Mouse (Mus musculus) small intestine, adult 2 months (tissue): ENCODE data around the gene Krt14. TPM values are rescaled to one million over a fixed set of nuclear protein-coding genes. Genes with fewer than 3 reads are reported as not detected.

Experiments used
- H3K27ac ChIP-seq: fragments of 200-500 bp; 2 replicates; pipeline ENCODE4 v1.5.1; 2012; ENCODE audit warnings: low read depth, low read length, control low read depth, inconsistent platforms; ENCODE audit not compliant: insufficient read depth
- H3K27me3 ChIP-seq: fragments of 200-500 bp; 2 replicates; pipeline ENCODE4 v1.6.1; 2012; ENCODE audit warnings: mild to moderate bottlenecking, moderate library complexity, low read length, inconsistent platforms; ENCODE audit not compliant: control insufficient read depth, insufficient read depth
- H3K36me3 ChIP-seq: fragments of 200-500 bp; 2 replicates; pipeline ENCODE4 v1.6.1; 2012; ENCODE audit warnings: mild to moderate bottlenecking, low read length, control low read depth, inconsistent platforms; ENCODE audit not compliant: control insufficient read depth, insufficient read depth
- H3K4me1 ChIP-seq: fragments of 200-500 bp; 2 replicates; pipeline ENCODE4 v1.6.1; 2012; ENCODE audit warnings: low read length, inconsistent platforms, mixed read lengths; ENCODE audit not compliant: control insufficient read depth, insufficient read depth, insufficient read length
- H3K4me3 ChIP-seq: fragments of 200-500 bp; 2 replicates; pipeline ENCODE4 v1.5.1; 2012; ENCODE audit warnings: low read depth, mild to moderate bottlenecking, control low read depth, inconsistent platforms, low read length, moderate library complexity
- CTCF ChIP-seq: fragments of 200-500 bp; IDR thresholded peaks from 2 replicates; pipeline ENCODE4 v1.5.1; 2012; ENCODE audit warnings: low read depth, mild to moderate bottlenecking, control low read depth, inconsistent platforms, low read length, moderate library complexity, mixed read lengths; ENCODE audit not compliant: insufficient replicate concordance, insufficient read length; ENCODE audit errors: extremely low read depth
- POLR2A ChIP-seq: fragments of 200-500 bp; IDR thresholded peaks from 2 replicates; pipeline ENCODE4 v1.6.1; 2012; ENCODE audit warnings: low read depth, mild to moderate bottlenecking, control low read depth, inconsistent platforms, low read length, moderate library complexity
- WGBS: fragments of 180-500 bp; shearing (Covaris S2); methylation state at CpG from one replicate; pipeline ENCODE4 v1.1.7; 2018; 5-methylcytosine and 5-hydroxymethylcytosine counted together
- polyA plus RNA-seq: library from polyadenylated mRNA; depleted of rRNA; stranded (reverse); fragments of >200 nt; gene quantifications from 2 replicates; pipeline ENCODE4 v1.2.3, GENCODE M21; 2012; rRNA removed

Gene Krt14
- polyA plus RNA-seq, 1 experiment = not detected

DNA sequence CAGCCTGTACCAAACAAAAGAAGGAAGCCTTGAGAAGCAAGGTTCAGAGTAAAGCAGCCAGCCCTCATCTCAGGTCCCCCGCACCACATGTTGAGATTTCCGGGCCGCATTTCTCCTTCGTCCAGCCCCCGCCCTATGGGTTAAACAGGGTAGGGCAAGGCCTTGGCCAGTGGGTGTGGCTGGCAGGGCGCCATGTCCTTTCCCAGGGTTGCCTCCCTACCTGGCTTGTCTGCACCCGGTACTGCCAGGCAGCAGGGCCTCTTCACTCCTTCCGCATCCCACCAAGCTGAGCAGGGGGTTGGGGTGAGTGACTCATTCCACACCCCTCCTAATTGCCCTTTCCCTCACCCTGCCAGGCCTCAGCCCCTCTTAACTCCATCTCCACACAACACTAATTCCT lies 39.3 kb downstream of the Krt14 start:
- H3K4me1 ChIP-seq = peaks cover 35% of the 10 kb centered on the region
- peak; percentile 22; the same call in 1 of the 2 replicates for TF ChIP-seq POLR2A
- TF ChIP-seq CTCF = peak; percentile 17; the same call in 1 of the 2 replicates
- no peaks in the 10 kb centered on the region for H3K36me3 ChIP-seq
- H3K27me3 ChIP-seq = no peaks in the 10 kb centered on the region
- peak overlapping the region; percentile 99 for H3K27ac ChIP-seq
- H3K4me3 ChIP-seq = peak overlapping the region; percentile 56
- WGBS = 23% methylated on average over 8 of the region's 8 CpGs

DNA sequence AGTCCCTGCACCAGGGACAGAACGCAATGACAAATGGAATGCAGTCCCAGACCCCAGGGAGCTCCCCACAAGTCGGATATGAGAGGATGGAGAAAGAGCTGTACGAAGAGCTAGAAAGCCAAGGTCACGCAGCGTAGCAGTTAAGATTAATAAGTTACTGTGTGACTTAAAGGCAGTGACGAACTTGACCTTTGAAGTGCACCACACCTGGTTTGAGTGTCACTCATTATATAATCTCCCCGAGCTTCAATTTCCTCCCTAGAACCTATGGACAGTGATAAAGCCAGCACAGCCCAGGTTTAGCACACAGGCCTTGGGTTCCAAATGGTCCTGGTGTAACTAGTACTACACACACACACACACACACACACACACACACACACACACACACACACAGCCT lies 43.0 kb downstream of the Krt14 start:
- 12% methylated on average over 7 of the region's 7 CpGs for WGBS
- Histone ChIP-seq H3K36me3 (no peaks in the 10 kb centered on the region), H3K27ac (peak overlapping the region; percentile 99), H3K4me3 (0 out of 2 replicates have a peak overlapping the region, but pooled peaks have one; percentile 27), H3K27me3 (no peaks in the 10 kb centered on the region), H3K4me1 (peaks cover 46% of the 10 kb centered on the region)
- TF ChIP-seq CTCF (no peak), POLR2A (no peak)

DNA sequence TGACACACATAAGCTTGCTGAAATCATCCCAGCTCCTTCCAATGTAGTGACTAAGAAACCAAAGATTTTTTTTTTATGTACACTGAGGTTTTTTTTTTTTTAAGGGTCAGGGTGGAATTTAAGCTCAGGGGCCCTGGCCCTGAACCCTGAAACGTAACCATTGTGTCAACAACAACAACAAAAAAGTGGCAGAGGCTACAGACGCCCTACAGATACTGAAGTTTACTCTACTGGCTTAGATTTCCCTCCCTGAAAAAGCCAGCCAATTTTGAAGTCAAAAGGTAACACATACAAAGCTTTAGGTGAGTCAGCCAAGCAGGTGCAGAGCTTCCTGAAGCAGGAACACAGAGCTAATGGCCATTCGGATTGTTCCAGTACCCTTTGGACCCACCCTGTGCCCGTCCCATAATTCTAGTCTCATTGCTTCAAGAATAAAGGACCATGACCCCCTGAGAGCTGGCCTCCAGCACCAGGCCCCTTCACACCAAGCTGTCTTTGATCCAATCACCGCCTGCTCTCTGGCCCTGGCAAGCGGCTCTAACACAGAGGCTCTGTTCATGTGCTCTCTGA lies 49.4 kb downstream of the Krt14 start:
- no peaks in the 10 kb centered on the region for H3K36me3 ChIP-seq
- TF ChIP-seq CTCF = no peak
- TF ChIP-seq POLR2A = no peak
- WGBS = 23% methylated on average over 6 of the region's 6 CpGs
- H3K4me3 ChIP-seq = peak overlapping the region; percentile 3; the same call in 1 of the 2 replicates
- H3K27me3 ChIP-seq = no peaks in the 10 kb centered on the region
- peak overlapping the region; percentile 98 for H3K27ac ChIP-seq
- peaks cover 34% of the 10 kb centered on the region for H3K4me1 ChIP-seq

DNA sequence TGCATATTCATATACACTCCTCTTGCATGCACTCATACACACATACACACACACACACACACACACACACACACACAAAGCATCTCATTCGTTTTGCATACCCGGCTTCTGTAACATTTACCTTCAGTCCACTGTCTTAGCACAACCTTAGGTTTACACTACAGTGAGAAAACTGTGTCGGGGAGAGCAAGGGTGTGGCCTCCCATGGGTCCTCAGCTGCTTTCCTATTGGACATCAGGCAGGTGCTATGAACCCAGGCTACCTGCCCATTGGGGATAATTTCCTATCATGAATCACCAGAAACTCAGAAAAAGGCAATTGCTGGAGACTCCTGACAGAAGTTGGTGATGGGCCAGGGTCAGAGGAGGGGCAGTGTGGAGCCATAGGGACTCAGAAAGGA lies 50.0 kb downstream of the Krt14 start:
- Histone ChIP-seq H3K4me1 (peaks cover 35% of the 10 kb centered on the region), H3K27me3 (no peaks in the 10 kb centered on the region), H3K27ac (peak overlapping the region; percentile 98), H3K36me3 (no peaks in the 10 kb centered on the region), H3K4me3 (peak overlapping the region; percentile 64)
- TF ChIP-seq POLR2A (no peak), CTCF (no peak)
- WGBS = 12% methylated on average over 3 of the region's 3 CpGs

DNA sequence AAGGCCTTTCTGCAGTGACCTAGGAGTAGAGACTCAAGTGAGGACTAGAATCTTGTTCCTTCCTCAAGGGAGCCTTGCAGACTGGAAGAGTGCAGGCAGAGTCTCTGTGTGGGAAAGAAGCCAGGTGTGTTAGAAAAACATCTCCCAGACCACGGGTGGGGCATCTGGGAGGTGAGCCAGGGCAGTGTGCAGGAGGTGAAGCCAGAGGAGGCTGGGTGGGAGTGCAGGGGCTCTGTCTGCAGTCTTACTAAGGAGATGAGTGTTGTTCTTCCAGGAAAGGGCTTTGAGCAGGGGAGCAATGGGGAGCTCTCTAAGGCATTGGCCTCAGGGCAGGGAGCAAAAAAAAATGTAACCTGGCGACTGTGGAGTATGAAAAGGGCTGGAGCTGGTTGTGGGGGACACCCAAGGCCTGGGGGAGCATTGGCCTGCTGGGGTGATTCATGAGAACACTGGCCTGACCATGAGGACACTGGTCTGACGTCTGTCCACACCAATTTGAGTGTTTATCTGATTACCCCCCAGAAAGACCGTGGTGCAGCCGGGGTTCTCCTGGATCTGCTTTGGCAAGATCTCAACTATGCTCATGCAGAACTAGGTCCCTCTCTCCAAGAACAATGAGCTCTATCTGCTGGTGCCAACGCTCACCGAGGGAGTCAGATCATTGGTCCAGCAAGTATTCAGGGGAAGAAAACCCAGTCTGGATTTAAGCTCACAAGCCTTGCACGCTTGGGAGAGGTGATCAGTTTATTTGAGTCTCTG lies 51.7 kb downstream of the Krt14 start:
- TF ChIP-seq POLR2A (no peak; the same call in 1 of the 2 replicates), CTCF (no peak)
- Histone ChIP-seq H3K4me1 (peaks cover 41% of the 10 kb centered on the region), H3K27ac (peak overlapping the region; percentile 94), H3K36me3 (no peaks in the 10 kb centered on the region), H3K4me3 (peak overlapping the region; percentile 38), H3K27me3 (no peaks in the 10 kb centered on the region)
- WGBS = 18% methylated on average over 8 of the region's 8 CpGs

Other genes starting within 250 kb of the Krt14 start
- gene Krtap29-1, start 228.5 kb downstream of the Krt14 start, polyA plus RNA-seq = not detected in 2 replicates
- gene Krtap16-1, start 221.0 kb downstream of the Krt14 start, polyA plus RNA-seq = not detected in 2 replicates
- not detected in 2 replicates for gene Krtap17-1, start 213.6 kb downstream of the Krt14 start, polyA plus RNA-seq
- gene Krt33a, start 191.3 kb downstream of the Krt14 start, polyA plus RNA-seq = not detected in 2 replicates
- gene Krt33b, start 177.7 kb downstream of the Krt14 start, polyA plus RNA-seq = not detected in 2 replicates
- not detected in 2 replicates for gene Krt34, start 166.0 kb downstream of the Krt14 start, polyA plus RNA-seq
- gene Krt31, start 157.0 kb downstream of the Krt14 start, polyA plus RNA-seq = 0.20 TPM in 1 of 2 replicates, not detected in the other
- gene Krt32, start 119.3 kb downstream of the Krt14 start, polyA plus RNA-seq = not detected in 2 replicates
- gene Krt35, start 111.3 kb downstream of the Krt14 start, polyA plus RNA-seq = not detected in 2 replicates
- not detected in 2 replicates for gene Krt36, start 101.9 kb downstream of the Krt14 start, polyA plus RNA-seq
- 1.0 TPM in 1 of 2 replicates, not detected in the other for gene Krt13, start 86.0 kb downstream of the Krt14 start, polyA plus RNA-seq
- 0.32 and 1.1 TPM in 2 replicates for gene Krt15, start 71.6 kb downstream of the Krt14 start, polyA plus RNA-seq
- 1,218 and 2,324 TPM in 2 replicates for gene Krt19, start 58.9 kb downstream of the Krt14 start, polyA plus RNA-seq
- not detected in 2 replicates for gene Krt9, start 14.3 kb downstream of the Krt14 start, polyA plus RNA-seq
- 0.08 TPM in 1 of 2 replicates, not detected in the other for gene Krt16, start 41.4 kb upstream of the Krt14 start, polyA plus RNA-seq
- gene Krt17, start 53.5 kb upstream of the Krt14 start, polyA plus RNA-seq = 0.11 and 0.72 TPM in 2 replicates
- 0.09 TPM in 1 of 2 replicates, not detected in the other for gene Krt42, start 62.3 kb upstream of the Krt14 start, polyA plus RNA-seq
- 49.3 and 102 TPM in 2 replicates for gene Eif1, start 112.3 kb upstream of the Krt14 start, polyA plus RNA-seq
- gene Gast, start 126.9 kb upstream of the Krt14 start, polyA plus RNA-seq = 0.38 and 336 TPM in 2 replicates
- 2.7 and 4.6 TPM in 2 replicates for gene Hap1, start 148.6 kb upstream of the Krt14 start, polyA plus RNA-seq
- 253 and 689 TPM in 2 replicates for gene Jup, start 190.2 kb upstream of the Krt14 start, polyA plus RNA-seq
- 11.4 and 12.8 TPM in 2 replicates for gene P3h4, start 207.3 kb upstream of the Krt14 start, polyA plus RNA-seq
- 7.2 and 10.0 TPM in 2 replicates for gene Fkbp10, start 208.1 kb upstream of the Krt14 start, polyA plus RNA-seq
- gene Nt5c3b, start 234.3 kb upstream of the Krt14 start, polyA plus RNA-seq = 7.9 and 8.4 TPM in 2 replicates
- 0.04 TPM in 1 of 2 replicates, not detected in the other for gene Klhl10, start 234.4 kb upstream of the Krt14 start, polyA plus RNA-seq